Mouse (Mus musculus) megakaryocyte, embryonic 14.5 days (primary cell): ENCODE measurements around the gene Vasn. TPM values are rescaled to one million over a fixed set of nuclear protein-coding genes. Genes with fewer than 3 reads are reported as not detected.

Experiments
- H3K27me3 ChIP-seq: replicated peaks from 2 replicates; pipeline ENCODE3; 2012; ENCODE audit warnings: inconsistent platforms
- H3K36me3 ChIP-seq: replicated peaks from 2 replicates; pipeline ENCODE3; 2012; ENCODE audit warnings: low read length, inconsistent platforms, mixed read lengths
- H3K4me1 ChIP-seq: 2 replicates; pipeline ENCODE4 v1.6.1; 2012; ENCODE audit warnings: inconsistent platforms
- H3K4me3 ChIP-seq: replicated peaks from 2 replicates; pipeline ENCODE3; 2012; ENCODE audit warnings: moderate library complexity, mild to moderate bottlenecking, inconsistent platforms
- H3K9me3 ChIP-seq: 2 replicates; pipeline ENCODE4 v1.6.1; 2012; ENCODE audit warnings: inconsistent platforms
- FLI1 ChIP-seq: IDR thresholded peaks from 2 replicates; pipeline ENCODE4 v1.6.1; 2012; ENCODE audit warnings: low read length, inconsistent platforms, mixed read lengths
- GATA1 ChIP-seq: IDR thresholded peaks from 3 replicates; pipeline ENCODE4 v1.6.1; 2012; ENCODE audit warnings: mixed read lengths, low read length, inconsistent platforms, borderline replicate concordance
- polyA plus RNA-seq: library from polyadenylated mRNA; stranded (reverse); fragments of >175 nt; gene quantifications from 2 replicates; pipeline ENCODE4 v1.2.3, GENCODE M21; 2012; ENCODE audit warnings: low replicate concordance; ENCODE audit not compliant: insufficient read depth

The Vasn gene
- polyA plus RNA-seq = 0.58 TPM in 1 of 2 replicates, not detected in the other

GRCm38 (mm10) chr16:4639831-4640237 is at the start of gene Vasn, which contains the start of gene Dnaja3:
Gene Vasn, plus strand, starts transcription at chr16:4639941.
Gene Dnaja3, plus strand, starts transcription at chr16:4639989.
- TF ChIP-seq GATA1 = no peak
- no peak for TF ChIP-seq FLI1
- peaks cover 6% of the 10 kb centered on the region for H3K27me3 ChIP-seq
- no peaks in the 10 kb centered on the region for H3K9me3 ChIP-seq
- peaks cover 62% of the 10 kb centered on the region for H3K4me1 ChIP-seq
- H3K4me3 ChIP-seq = peak within 1 kb of the TSS; percentile 87
- peaks cover 89% of the 10 kb centered on the region for H3K36me3 ChIP-seq

- Histone ChIP-seq H3K36me3 (no peaks in the 10 kb centered on the region), H3K27me3 (peaks cover 26% of the 10 kb centered on the region), H3K4me1 (peaks cover 44% of the 10 kb centered on the region), H3K4me3 (no peak overlapping the region), H3K9me3 (no peaks in the 10 kb centered on the region)
- TF ChIP-seq FLI1 (no peak), GATA1 (no peak)
Observed at GRCm38 (mm10) chr16:4590236-4590635, 49.5 kb upstream of the Vasn start.

GRCm38 (mm10) chr16:4592909-4593875 is 46.5 kb upstream of the Vasn start:
- peaks cover 36% of the 10 kb centered on the region for H3K4me1 ChIP-seq
- TF ChIP-seq GATA1 (no peak), FLI1 (no peak)
- peak overlapping the region; percentile 91 for H3K4me3 ChIP-seq
- H3K27me3 ChIP-seq = peaks cover 55% of the 10 kb centered on the region
- H3K36me3 ChIP-seq = no peaks in the 10 kb centered on the region
- no peaks in the 10 kb centered on the region for H3K9me3 ChIP-seq

GRCm38 (mm10) chr16:4593971-4594813 is 45.5 kb upstream of the Vasn start, which contains the start of gene Glis2:
Gene Glis2, plus strand, starts transcription at chr16:4594713.
- Histone ChIP-seq H3K9me3 (no peaks in the 10 kb centered on the region), H3K27me3 (peaks cover 65% of the 10 kb centered on the region), H3K4me3 (peak within 1 kb of the TSS; percentile 91), H3K4me1 (peaks cover 45% of the 10 kb centered on the region), H3K36me3 (no peaks in the 10 kb centered on the region)
- TF ChIP-seq GATA1 = no peak
- no peak for TF ChIP-seq FLI1

- H3K4me3 ChIP-seq = peak overlapping the region; percentile 91
- no peak for TF ChIP-seq FLI1
- no peak for TF ChIP-seq GATA1
- H3K36me3 ChIP-seq = no peaks in the 10 kb centered on the region
- peaks cover 46% of the 10 kb centered on the region for H3K4me1 ChIP-seq
- H3K9me3 ChIP-seq = no peaks in the 10 kb centered on the region
- H3K27me3 ChIP-seq = peaks cover 73% of the 10 kb centered on the region
Observed at GRCm38 (mm10) chr16:4594814-4595526, 44.8 kb upstream of the Vasn start.

GRCm38 (mm10) chr16:4595527-4595963 is 44.2 kb upstream of the Vasn start:
- Histone ChIP-seq H3K9me3 (no peaks in the 10 kb centered on the region), H3K36me3 (no peaks in the 10 kb centered on the region), H3K4me1 (peaks cover 46% of the 10 kb centered on the region), H3K4me3 (peak overlapping the region; percentile 91), H3K27me3 (peaks cover 79% of the 10 kb centered on the region)
- no peak for TF ChIP-seq FLI1
- TF ChIP-seq GATA1 = no peak

- Histone ChIP-seq H3K27me3 (peaks cover 86% of the 10 kb centered on the region), H3K36me3 (no peaks in the 10 kb centered on the region), H3K4me1 (peaks cover 46% of the 10 kb centered on the region), H3K4me3 (no peak overlapping the region), H3K9me3 (no peaks in the 10 kb centered on the region)
- TF ChIP-seq GATA1 (no peak), FLI1 (no peak)
Observed at GRCm38 (mm10) chr16:4596141-4596728, 43.5 kb upstream of the Vasn start.

GRCm38 (mm10) chr16:4596836-4597235 is 42.9 kb upstream of the Vasn start:
- TF ChIP-seq GATA1 (no peak), FLI1 (no peak)
- no peaks in the 10 kb centered on the region for H3K36me3 ChIP-seq
- H3K4me3 ChIP-seq = no peak overlapping the region
- H3K4me1 ChIP-seq = peaks cover 46% of the 10 kb centered on the region
- H3K27me3 ChIP-seq = peaks cover 89% of the 10 kb centered on the region
- no peaks in the 10 kb centered on the region for H3K9me3 ChIP-seq

- Histone ChIP-seq H3K9me3 (no peaks in the 10 kb centered on the region), H3K36me3 (no peaks in the 10 kb centered on the region), H3K27me3 (peaks cover 93% of the 10 kb centered on the region), H3K4me3 (no peak overlapping the region), H3K4me1 (peaks cover 49% of the 10 kb centered on the region)
- TF ChIP-seq GATA1 = no peak
- TF ChIP-seq FLI1 = no peak
Observed at GRCm38 (mm10) chr16:4597296-4597695, 42.4 kb upstream of the Vasn start.
